Mouse (Mus musculus): ENCODE results near the gene Slc4a1ap. TPM values are rescaled to one million over a fixed set of nuclear protein-coding genes. Genes with fewer than 3 reads are reported as not detected.

Slc4a1ap gene
- total and polyA plus RNA-seq, 3 experiments, result 41.6 to 523 (median 41.7) TPM

GRCm38 (mm10) chr5:31559401-31559800, 32.6 kb downstream of the Slc4a1ap start:
- Histone ChIP-seq H3K36me3 (ENCODE audit: control insufficient read depth in 1 of 2, insufficient read depth in 2 of 2, low read length in 2 of 2) (peaks cover 0 to 10% of the 10 kb centered on the region in 2 experiments; a peak in 2 of 4 replicates), H3K9ac (ENCODE audit: control insufficient read depth, low read depth, low read length, poor library complexity, severe bottlenecking) (no peak overlapping the region), H3K27me3 (ENCODE audit: control insufficient read depth in 1 of 2, insufficient read depth in 2 of 2, low read length in 2 of 2) (no peaks in the 10 kb centered on the region), H3K9me3 (replicated peaks; ENCODE audit: insufficient read depth, low read length) (no peaks in the 10 kb centered on the region), H3K27ac (ENCODE audit: control insufficient read depth, low read depth, low read length) (no peak overlapping the region), H3K4me3 (ENCODE audit: control insufficient read depth in 1 of 2, insufficient read depth in 1 of 2, low read depth in 2 of 2, low read length in 2 of 2) (no peak overlapping the region), H3K4me1 (ENCODE audit: control insufficient read depth in 1 of 2, insufficient read depth in 2 of 2, low read length in 2 of 2) (no peaks in the 10 kb centered on the region), H3K79me2 (ENCODE audit: control insufficient read depth, insufficient read depth, low read length, poor library complexity) (no peaks in the 10 kb centered on the region)
- no peak for DNase-seq (ENCODE audit: low read depth, low spot score)
- TF ChIP-seq KAT2A (conservative IDR thresholded peaks at IDR 0.05; ENCODE audit: low read depth, low read length) (no peak), NELFE (IDR thresholded peaks at IDR 0.05; ENCODE audit: low read depth, low read length) (no peak), ELF1 (IDR thresholded peaks at IDR 0.05; ENCODE audit: low read depth, low read length) (no peak), ZMIZ1 (IDR thresholded peaks at IDR 0.05; ENCODE audit: low read depth, low read length) (no peak), MYB (IDR thresholded peaks at IDR 0.05; ENCODE audit: low read depth, low read length) (no peak), POLR2AphosphoS2 (IDR thresholded peaks at IDR 0.05; ENCODE audit: low read length) (no peak), POLR2AphosphoS5 (IDR thresholded peaks at IDR 0.05; ENCODE audit: borderline replicate concordance, low read depth, low read length) (no peak), SIN3A (IDR thresholded peaks at IDR 0.05; ENCODE audit: low read length) (no peak), MYC (IDR thresholded peaks at IDR 0.05; ENCODE audit: low read depth, low read length) (no peak), POLR2A (IDR thresholded peaks at IDR 0.05; ENCODE audit: control insufficient read depth in 1 of 2, insufficient read depth in 1 of 2, low read depth in 1 of 2, low read length in 2 of 2, poor library complexity in 1 of 2) (no peak), USF1 (IDR thresholded peaks at IDR 0.05; ENCODE audit: low read depth, low read length) (no peak), MXI1 (IDR thresholded peaks at IDR 0.05; ENCODE audit: low read depth, low read length) (no peak), CHD2 (IDR thresholded peaks at IDR 0.05; ENCODE audit: low read length) (no peak), ZNF384 (IDR thresholded peaks at IDR 0.05; ENCODE audit: low read depth, low read length) (no peak), RAD21 (IDR thresholded peaks at IDR 0.05; ENCODE audit: low read depth, low read length) (no peak), ETS1 (IDR thresholded peaks at IDR 0.05; ENCODE audit: low read depth, low read length) (no peak)

- no peak overlapping the region for H3K27ac ChIP-seq (ENCODE audit: control insufficient read depth, low read depth, low read length)
These were observed 33.6 kb downstream of the Slc4a1ap start for GRCm38 (mm10) chr5:31560352-31560751.

More at GRCm38 (mm10) chr5:31560352-31560751, 33.6 kb downstream of the Slc4a1ap start:
- Histone ChIP-seq H3K27me3 (ENCODE audit: control insufficient read depth in 1 of 2, insufficient read depth in 2 of 2, low read length in 2 of 2) (no peaks in the 10 kb centered on the region), H3K9ac (ENCODE audit: control insufficient read depth, low read depth, low read length, poor library complexity, severe bottlenecking) (no peak overlapping the region), H3K9me3 (replicated peaks; ENCODE audit: insufficient read depth, low read length) (no peaks in the 10 kb centered on the region), H3K36me3 (ENCODE audit: control insufficient read depth in 1 of 2, insufficient read depth in 2 of 2, low read length in 2 of 2) (peaks cover 0 to 6% of the 10 kb centered on the region in 2 experiments; a peak in 2 of 4 replicates), H3K4me1 (ENCODE audit: control insufficient read depth in 1 of 2, insufficient read depth in 2 of 2, low read length in 2 of 2) (no peaks in the 10 kb centered on the region), H3K79me2 (ENCODE audit: control insufficient read depth, insufficient read depth, low read length, poor library complexity) (no peaks in the 10 kb centered on the region), H3K4me3 (ENCODE audit: control insufficient read depth in 1 of 2, insufficient read depth in 1 of 2, low read depth in 2 of 2, low read length in 2 of 2) (no peak overlapping the region)
- TF ChIP-seq CTCF (IDR thresholded peaks at IDR 0.05 in 2 of 3, conservative IDR thresholded peaks at IDR 0.05 in 1 of 3; ENCODE audit: control insufficient read depth in 1 of 3, insufficient read depth in 1 of 3, low read depth in 2 of 3, low read length in 3 of 3, poor library complexity in 1 of 3, severe bottlenecking in 1 of 3), result no peak
- DNase-seq (ENCODE audit: low read depth, low spot score), result no peak
